Mouse (Mus musculus) lung, adult 2 months (tissue): ENCODE data around the gene Sorbs1.

Experiments used
- CTCF ChIP-seq: fragments of 200-500 bp; IDR thresholded peaks from 2 replicates; pipeline ENCODE4 v1.5.1; 2011; ENCODE audit warnings: mild to moderate bottlenecking, low read length, control low read depth; ENCODE audit not compliant: insufficient read depth
- POLR2A ChIP-seq: fragments of 200-500 bp; IDR thresholded peaks from 2 replicates; pipeline ENCODE4 v1.6.1; 2011; ENCODE audit warnings: low read depth, mild to moderate bottlenecking, control low read depth, low read length, borderline replicate concordance; ENCODE audit errors: extremely low read depth

- TF ChIP-seq CTCF (no peak), POLR2A (no peak)
Measured at GRCm38 (mm10) chr19:40435045-40435444, 78.5 kb downstream of the Sorbs1 start.
